ENCODE assay signal across 8 mouse cellular contexts in the genomic region with DNA sequence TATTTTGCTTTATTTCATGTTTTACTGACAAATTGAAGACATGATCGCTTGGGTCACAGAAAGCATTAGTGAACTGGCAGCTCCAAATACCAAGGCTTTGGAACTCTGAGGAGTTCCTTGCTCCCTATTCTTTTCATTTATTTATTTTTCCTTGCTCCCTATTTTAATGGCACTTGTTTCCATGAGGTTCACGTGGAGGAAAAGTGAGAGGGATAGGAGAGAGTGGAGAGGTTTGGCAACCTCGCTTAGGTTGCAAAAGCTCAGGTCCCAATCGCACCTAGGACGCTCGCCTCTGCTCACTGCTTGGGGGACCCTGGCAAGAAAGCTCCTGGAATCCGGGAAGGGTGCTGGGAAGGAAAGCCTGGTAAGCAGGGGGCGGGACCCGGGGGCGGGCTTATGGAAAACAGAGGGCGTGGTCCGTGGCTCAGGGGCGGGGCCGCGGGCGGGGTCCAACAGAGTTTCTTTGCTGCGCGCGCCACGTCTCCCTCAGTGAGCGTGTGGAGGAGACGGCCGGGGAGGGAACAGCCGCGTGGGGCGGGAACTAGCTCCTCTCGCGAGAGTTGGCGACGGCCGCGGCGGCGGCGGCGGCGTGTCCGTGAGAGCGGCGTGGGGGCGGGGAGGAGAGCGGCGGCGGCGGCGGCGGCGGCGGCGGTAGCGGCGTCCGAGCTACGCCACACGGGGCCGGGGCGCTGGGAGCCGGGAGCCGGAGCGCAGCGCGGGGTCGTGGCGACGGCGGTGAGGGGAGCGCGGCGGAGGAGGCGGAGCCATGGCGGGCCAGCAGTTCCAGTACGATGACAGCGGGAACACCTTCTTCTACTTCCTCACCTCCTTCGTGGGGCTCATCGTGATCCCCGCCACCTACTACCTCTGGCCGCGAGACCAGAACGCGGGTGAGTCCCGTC. TPM values are rescaled to one million over a fixed set of nuclear protein-coding genes. Genes with fewer than 3 reads are reported as not detected.
A peak's percentile ranks its signal among the peaks of the same experiment; 100 is the strongest.
DNase-seq lines count a peak whose midpoint lies in the region; ATAC-seq and TF ChIP-seq lines count a peak whose summit lies in the region.

A gene (plus strand): TSS at position 498 of the 902 bp plus-strand sequence.

- H3K9me3 ChIP-seq in G1E (replicated peaks): no peaks in the 10 kb centered on the region
- H3K9me3 ChIP-seq in forebrain, embryonic 16.5 days (ENCODE audit: control insufficient read depth, low read length): no peaks in the 10 kb centered on the region
- no peaks in the 10 kb centered on the region for H3K9me3 ChIP-seq in lung, embryonic 14.5 days (ENCODE audit: low read depth, low read length)

- under 1% methylated on average over 60 of the region's 81 CpGs for WGBS in forebrain, embryonic 16.5 days
- under 1% methylated on average over 59 of the region's 81 CpGs for WGBS in lung, embryonic 14.5 days
- WGBS in olfactory bulb, adult 2 months: under 1% methylated on average over 75 of the region's 81 CpGs
- WGBS in thymus, adult 2 months: under 1% methylated on average over 74 of the region's 81 CpGs

- H3K4me1 ChIP-seq in G1E (ENCODE audit: insufficient read depth, low read depth, low read length): peaks cover 4% of the 10 kb centered on the region; the same call in 1 of the 2 replicates
- H3K4me1 ChIP-seq in forebrain, embryonic 16.5 days (replicated peaks; ENCODE audit: control insufficient read depth, insufficient read depth, low read length): peaks cover 26% of the 10 kb centered on the region
- H3K4me1 ChIP-seq in lung, embryonic 14.5 days (ENCODE audit: insufficient read depth): peaks cover 6% of the 10 kb centered on the region; the same call in 1 of the 2 replicates
- H3K4me1 ChIP-seq in olfactory bulb, adult 2 months (ENCODE audit: control insufficient read depth, insufficient read depth, low read length): peaks cover 6% of the 10 kb centered on the region
- peaks cover 5% of the 10 kb centered on the region for H3K4me1 ChIP-seq in thymus, adult 2 months (replicated peaks; ENCODE audit: control insufficient read depth, insufficient read depth, low read length)

- H3K27ac ChIP-seq in forebrain, embryonic 16.5 days (ENCODE audit: low read length): peak within 1 kb of the TSS; percentile 90
- H3K27ac ChIP-seq in layer of hippocampus, adult 2 months: peak within 1 kb of the TSS; percentile 91
- H3K27ac ChIP-seq in lung, embryonic 14.5 days (ENCODE audit: low read depth): peak within 1 kb of the TSS; percentile 95
- peak within 1 kb of the TSS; percentile 57 for H3K27ac ChIP-seq in olfactory bulb, adult 2 months (ENCODE audit: insufficient read depth, low read depth, low read length)
- H3K27ac ChIP-seq in thymus, adult 2 months (ENCODE audit: control insufficient read depth, insufficient read depth, low read length): peak within 1 kb of the TSS; percentile 67

- H3K36me3 ChIP-seq in G1E (replicated peaks): no peaks in the 10 kb centered on the region
- H3K36me3 ChIP-seq in forebrain, embryonic 16.5 days (ENCODE audit: control insufficient read depth, insufficient read depth): no peaks in the 10 kb centered on the region
- H3K36me3 ChIP-seq in lung, embryonic 14.5 days (ENCODE audit: insufficient read depth): no peaks in the 10 kb centered on the region
- no peaks in the 10 kb centered on the region for H3K36me3 ChIP-seq in thymus, adult 2 months (ENCODE audit: control insufficient read depth, insufficient read depth, low read length)

- H3K4me3 ChIP-seq in G1E (ENCODE audit: low read depth, low read length): peak within 1 kb of the TSS; percentile 88
- peak within 1 kb of the TSS; percentile 83 for H3K4me3 ChIP-seq in forebrain, embryonic 16.5 days (replicated peaks; ENCODE audit: low read length)
- H3K4me3 ChIP-seq in layer of hippocampus, adult 2 months: peak within 1 kb of the TSS; percentile 91
- peak within 1 kb of the TSS; percentile 93 for H3K4me3 ChIP-seq in lung, embryonic 14.5 days (ENCODE audit: low read depth, low read length)
- H3K4me3 ChIP-seq in olfactory bulb, adult 2 months (ENCODE audit: insufficient read depth, low read depth, low read length): peak within 1 kb of the TSS; percentile 87
- peak within 1 kb of the TSS; percentile 94 for H3K4me3 ChIP-seq in thymus, adult 2 months (ENCODE audit: control insufficient read depth, insufficient read depth, low read length)

- H3K4me2 ChIP-seq in forebrain, embryonic 16.5 days (ENCODE audit: low read length): peak within 1 kb of the TSS; percentile 81
- peak within 1 kb of the TSS; percentile 79 for H3K4me2 ChIP-seq in lung, embryonic 14.5 days

- peak; percentile 40 for TF ChIP-seq POLR2A in olfactory bulb, adult 2 months (IDR thresholded peaks at IDR 0.05; ENCODE audit: insufficient read depth, low read depth, low read length)
- no peak for TF ChIP-seq POLR2A in thymus, adult 2 months (IDR thresholded peaks at IDR 0.05; ENCODE audit: control insufficient read depth, extremely low read depth, insufficient read depth, low read length, poor library complexity)

- ATAC-seq in G1E (ENCODE audit: extremely low read depth, insufficient number of reproducible peaks, low FRiP score, poor library complexity, severe bottlenecking): peak; percentile 70; the same call in 1 of the 2 replicates
- peak; percentile 96 for ATAC-seq in forebrain, embryonic 16.5 days
- ATAC-seq in lung, embryonic 14.5 days (ENCODE audit: insufficient read depth): peak; percentile 96

- peaks cover 6% of the 10 kb centered on the region for H3K27me3 ChIP-seq in G1E (ENCODE audit: insufficient read depth, low read length)
- H3K27me3 ChIP-seq in forebrain, embryonic 16.5 days (replicated peaks; ENCODE audit: control insufficient read depth, insufficient read depth, low read length): no peaks in the 10 kb centered on the region
- no peaks in the 10 kb centered on the region for H3K27me3 ChIP-seq in lung, embryonic 14.5 days (ENCODE audit: insufficient read depth, low read length)
- H3K27me3 ChIP-seq in thymus, adult 2 months (ENCODE audit: control insufficient read depth, insufficient read depth, low read length): no peaks in the 10 kb centered on the region

- intact Hi-C loops in heart, postnatal 36 days (cut with DNase I): loop anchor here (5.0 kb wide), 1 partner anchor 949 kb away; no protein-coding TSS in a partner anchor

- DNase-seq in G1E (ENCODE audit: low spot score): peak; percentile 71
- peak; percentile 98 to 99 for DNase-seq in cerebellum, adult 18-20 months
- peak; percentile 98 for DNase-seq in heart, postnatal 36 days
- DNase-seq in layer of hippocampus, adult 2 months (ENCODE audit: low spot score in 2 of 2): peak; percentile 98 to 99
- DNase-seq in lung, embryonic 14.5 days: peak; percentile 99
- peak; percentile 95 for DNase-seq in thymus, adult 2 months

- H3K9ac ChIP-seq in forebrain, embryonic 16.5 days (replicated peaks; ENCODE audit: low read depth, low read length): peak within 1 kb of the TSS; percentile 85
- H3K9ac ChIP-seq in lung, embryonic 14.5 days: peak within 1 kb of the TSS; percentile 95

- TF ChIP-seq CTCF in G1E (IDR thresholded peaks at IDR 0.05; ENCODE audit: low read depth, low read length): no peak
- no peak for TF ChIP-seq CTCF in layer of hippocampus, adult 2 months (conservative IDR thresholded peaks at IDR 0.05)
- no peak for TF ChIP-seq CTCF in lung, embryonic 14.5 days (IDR thresholded peaks at IDR 0.05; ENCODE audit: low read depth)
- no peak for TF ChIP-seq CTCF in olfactory bulb, adult 2 months (IDR thresholded peaks at IDR 0.05; ENCODE audit: insufficient read depth, low read depth, low read length)
- no peak for TF ChIP-seq CTCF in thymus, adult 2 months (IDR thresholded peaks at IDR 0.05; ENCODE audit: borderline replicate concordance, control insufficient read depth, extremely low read depth, insufficient read depth, low read length, poor library complexity)

RNA-seq across cellular contexts. Expression of the gene that starts here (rescaled TPM):
- total RNA-seq in G1E (2014; fragmentation: Nextera tagmentation) (17.5 and 19.8 TPM in 2 replicates), G1E (2017) (10.5 and 15.6 TPM in 2 replicates)
- polyA plus RNA-seq in G1E (2012): 3.7 and 4.0 TPM in 2 replicates
- polyA plus RNA-seq in forebrain, embryonic 16.5 days (2015; fragmentation: Nextera tagmentation; extraction: Ambion mirVana): 24.1 and 28.2 TPM in 2 replicates
- 10 to 100 TPM; 26.6 to 31.7 TPM for total RNA-seq in heart, postnatal 36 days (2021)
- total RNA-seq in layer of hippocampus, adult 2 months (2021): 10 to 100 TPM; 51.1 to 55.6 TPM
- 22.7 and 24.7 TPM in 2 replicates for polyA plus RNA-seq in lung, embryonic 14.5 days (2014; fragmentation: Nextera tagmentation; extraction: Ambion mirVana)
- polyA plus RNA-seq in olfactory bulb, adult 2 months (2012; ENCODE audit: insufficient read depth, insufficient read length, low replicate concordance, missing spikeins): not detected in 2 replicates
- 13.2 and 14.4 TPM in 2 replicates for polyA plus RNA-seq in thymus, adult 2 months (2012; rRNA removed)

Comparison
In these comparisons a context has a peak if more than half of its experiments do, and no peak if none do; other contexts are left out.
1. Peak in every context shown above with its lines: DNase-seq, ATAC-seq, H3K4me3 ChIP-seq and H3K27ac ChIP-seq.